Mouse (Mus musculus) olfactory bulb, adult 2 months (tissue): Measurements from ENCODE around the gene Pknox1. TPM values are rescaled to one million over a fixed set of nuclear protein-coding genes. Genes with fewer than 3 reads are reported as not detected.

Source experiments
- H3K27ac ChIP-seq: fragments of 200-500 bp; 2 replicates; pipeline ENCODE4 v1.5.1; 2012; ENCODE audit warnings: low read depth, low read length; ENCODE audit not compliant: insufficient read depth
- H3K4me1 ChIP-seq: fragments of 200-500 bp; 2 replicates; pipeline ENCODE4 v1.6.1; 2012; ENCODE audit warnings: low read length; ENCODE audit not compliant: control insufficient read depth, insufficient read depth
- H3K4me3 ChIP-seq: fragments of 200-500 bp; 2 replicates; pipeline ENCODE4 v1.5.1; 2012; ENCODE audit warnings: mild to moderate bottlenecking, low read depth, low read length, moderate library complexity; ENCODE audit not compliant: insufficient read depth
- CTCF ChIP-seq: fragments of 200-500 bp; IDR thresholded peaks from 2 replicates; pipeline ENCODE4 v1.5.1; 2012; ENCODE audit warnings: low read depth, mild to moderate bottlenecking, low read length, moderate library complexity; ENCODE audit not compliant: insufficient read depth
- POLR2A ChIP-seq: fragments of 200-500 bp; IDR thresholded peaks from 2 replicates; pipeline ENCODE4 v1.6.1; 2012; ENCODE audit warnings: mild to moderate bottlenecking, low read depth, low read length, moderate library complexity; ENCODE audit not compliant: insufficient read depth
- WGBS: fragments of 180-500 bp; shearing (Covaris S2); methylation state at CpG from one replicate; pipeline ENCODE4 v1.1.7; 2018; 5-methylcytosine and 5-hydroxymethylcytosine counted together
- polyA plus RNA-seq: library from polyadenylated mRNA; stranded (reverse); fragments of >200 nt; gene quantifications from 2 replicates; pipeline ENCODE4 v1.2.4, GENCODE M21; 2012; ENCODE audit warnings: low replicate concordance; ENCODE audit not compliant: missing spikeins, insufficient read depth, insufficient read length

Gene Pknox1
- polyA plus RNA-seq, 1 experiment: 75.7 TPM

- WGBS: 97% methylated on average over 5 of the region's 5 CpGs
Observed at GRCm38 (mm10) chr17:31646199-31647002, 81.9 kb downstream of the Pknox1 start.

DNA sequence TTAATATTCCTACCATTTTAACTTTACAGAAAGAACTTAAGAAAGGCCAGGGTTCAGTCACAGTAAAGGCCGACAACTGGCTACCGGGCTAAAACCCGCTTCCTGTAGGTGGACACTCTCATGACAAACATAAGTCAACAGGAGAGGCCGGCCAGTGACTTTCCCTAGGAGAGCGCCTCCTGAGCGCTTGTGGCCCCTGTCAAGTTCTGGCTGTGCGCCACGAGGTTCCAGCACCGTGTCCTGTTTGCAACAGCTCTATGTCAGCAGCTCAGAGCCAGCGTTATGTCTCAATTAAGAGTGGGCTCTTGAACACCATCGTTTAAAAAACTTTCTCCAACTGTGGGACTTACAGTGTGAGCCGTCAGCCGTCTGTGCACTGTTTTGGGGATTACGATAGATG lies 87.6 kb downstream of the Pknox1 start:
- TF ChIP-seq POLR2A (no peak), CTCF (no peak)
- 81% methylated on average over 14 of the region's 14 CpGs for WGBS
- Histone ChIP-seq H3K4me3 (no peak overlapping the region), H3K4me1 (peaks cover 4% of the 10 kb centered on the region; the same call in 1 of the 2 replicates), H3K27ac (no peak overlapping the region)

More at GRCm38 (mm10) chr17:31646199-31647002, 81.9 kb downstream of the Pknox1 start:
- Histone ChIP-seq H3K4me3 (no peak overlapping the region), H3K27ac (no peak overlapping the region), H3K4me1 (no peaks in the 10 kb centered on the region)
- no peak for TF ChIP-seq POLR2A
- no peak for TF ChIP-seq CTCF

DNA sequence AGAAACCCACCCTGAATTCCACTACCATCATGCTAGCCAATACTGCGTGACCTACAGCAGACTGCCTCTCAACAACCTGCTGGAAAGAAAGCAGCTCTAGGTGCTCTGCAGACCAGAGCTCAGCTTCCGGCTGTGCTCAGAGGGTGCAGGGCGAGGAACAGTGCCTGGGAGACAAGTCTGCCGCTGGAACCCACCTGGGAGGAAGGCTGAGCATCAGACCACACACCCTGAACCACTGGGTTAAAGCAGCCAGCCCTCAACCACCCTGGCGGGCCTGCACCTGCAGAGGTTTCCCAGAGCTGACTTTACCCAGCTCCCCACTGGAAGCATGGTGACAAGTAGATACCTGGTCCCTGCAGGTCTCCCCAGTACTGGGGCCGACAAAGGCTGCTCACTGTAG lies 88.7 kb downstream of the Pknox1 start:
- Histone ChIP-seq H3K27ac (no peak overlapping the region), H3K4me1 (peaks cover 7% of the 10 kb centered on the region), H3K4me3 (no peak overlapping the region)
- WGBS: 87% methylated on average over 6 of the region's 6 CpGs
- no peak for TF ChIP-seq CTCF
- no peak for TF ChIP-seq POLR2A

GRCm38 (mm10) chr17:31655366-31655765 lies 90.8 kb downstream of the Pknox1 start:
- TF ChIP-seq CTCF: no peak
- no peak for TF ChIP-seq POLR2A
- Histone ChIP-seq H3K4me1 (peaks cover 10% of the 10 kb centered on the region), H3K4me3 (no peak overlapping the region), H3K27ac (no peak overlapping the region)
- WGBS: 42% methylated on average over 4 of the region's 4 CpGs

DNA sequence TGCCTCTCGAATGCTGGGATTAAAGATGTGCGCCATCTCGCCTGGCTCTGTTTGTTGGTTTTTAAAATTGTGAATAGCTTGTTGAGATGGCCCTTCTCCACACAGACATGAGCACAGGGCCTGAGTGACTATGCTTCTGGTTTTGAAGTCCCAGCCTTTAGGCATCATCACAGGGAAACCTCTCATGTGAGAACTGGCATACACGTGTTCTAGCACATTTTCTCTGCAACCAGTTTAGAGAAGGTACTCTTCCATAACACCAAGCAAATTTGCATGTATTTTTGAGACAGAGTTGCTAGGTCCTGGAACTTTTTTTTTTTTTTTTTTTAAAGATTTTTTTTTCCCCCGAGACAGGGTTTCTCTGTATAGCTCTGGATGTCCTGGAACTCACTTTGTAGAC lies 92.1 kb downstream of the Pknox1 start:
- WGBS: 73% methylated on average over 5 of the region's 5 CpGs
- TF ChIP-seq POLR2A (no peak), CTCF (no peak)
- no peak overlapping the region for H3K27ac ChIP-seq
- peaks cover 10% of the 10 kb centered on the region for H3K4me1 ChIP-seq
- no peak overlapping the region for H3K4me3 ChIP-seq

Other genes with a start within 250 kb of the Pknox1 start
- not detected in 2 replicates for gene Pde9a, start 178.5 kb upstream of the Pknox1 start, polyA plus RNA-seq
- not detected in 2 replicates for gene Wdr4, start 44.8 kb upstream of the Pknox1 start, polyA plus RNA-seq
- gene Ndufv3, start 44.6 kb upstream of the Pknox1 start, polyA plus RNA-seq: not detected in 2 replicates
- gene Cbs, start 72.5 kb downstream of the Pknox1 start, polyA plus RNA-seq: not detected in 2 replicates
- 633 TPM in 1 of 2 replicates, not detected in the other for gene U2af1, start 94.2 kb downstream of the Pknox1 start, polyA plus RNA-seq
- not detected in 2 replicates for gene Cryaa, start 113.1 kb downstream of the Pknox1 start, polyA plus RNA-seq